Mouse (Mus musculus) urinary bladder, postnatal 36 days (tissue): ENCODE results near the gene Castor2.

ENCODE experiments used
- DNase-seq, 2 experiments: peaks; one replicate each; pipeline ENCODE4 v3.0.0; 2022; ENCODE audit warnings: low spot score in 2 of 2, mixed read lengths in 1 of 2

Gene Castor2

DNA sequence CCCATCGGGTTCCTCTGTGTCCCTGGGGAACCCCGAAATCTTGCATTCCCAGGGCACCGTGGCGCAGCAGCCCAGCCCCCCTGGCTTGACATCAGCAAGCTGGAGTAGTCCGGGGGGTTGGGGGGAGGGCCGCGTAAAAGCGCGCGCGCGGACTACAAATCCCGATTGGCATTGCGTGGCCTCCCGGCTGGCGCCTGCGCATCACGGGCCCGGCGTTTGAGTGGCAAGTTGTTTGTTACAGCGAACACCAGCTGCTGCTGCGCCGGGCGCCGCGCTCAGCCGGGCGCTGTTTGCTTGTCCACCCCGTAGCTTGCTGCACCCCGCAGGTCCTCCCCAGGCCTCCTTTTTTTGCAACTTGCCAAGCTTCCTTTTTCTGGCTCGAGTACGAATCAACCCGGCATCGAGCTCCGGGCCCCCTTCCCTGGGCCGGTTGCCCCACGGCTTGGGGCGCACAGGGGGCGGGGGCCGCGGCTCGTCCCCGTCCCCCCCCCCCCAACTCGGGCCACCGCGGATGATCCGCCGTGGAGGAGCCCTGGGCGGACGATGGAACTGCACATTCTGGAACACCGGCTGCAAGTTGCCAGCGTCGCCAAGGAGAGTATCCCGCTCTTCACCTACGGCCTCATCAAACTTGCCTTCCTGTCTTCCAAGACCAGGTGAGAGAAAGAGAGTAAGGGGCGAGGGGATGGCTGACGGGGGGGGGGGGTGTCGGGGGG, at the start of gene Castor2:
Gene Castor2, plus strand, starts transcription at position 216 of the 716 bp plus-strand sequence.
- peak; percentile 88 to 93 for DNase-seq

DNA sequence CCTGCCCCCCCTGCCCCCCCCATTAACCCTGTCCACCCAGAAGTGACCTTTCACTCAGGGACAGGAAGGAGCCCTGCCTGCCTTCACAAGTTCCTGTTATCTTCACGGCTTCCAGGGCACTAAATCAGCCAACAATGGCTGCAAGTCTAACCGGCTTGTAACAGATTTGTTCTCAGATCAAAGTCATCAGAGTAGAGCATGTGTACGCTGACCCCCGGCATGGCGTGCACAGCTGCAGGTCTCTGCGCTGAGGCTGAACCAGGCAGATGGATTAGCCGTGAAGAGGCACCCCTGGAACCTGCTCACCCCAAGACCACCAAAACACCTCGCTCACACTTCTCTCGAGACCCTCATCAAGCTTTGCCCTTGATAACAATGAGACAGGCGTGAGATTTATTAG, 48.8 kb upstream of the Castor2 start:
- peak; percentile 31 to 40 for DNase-seq

DNA sequence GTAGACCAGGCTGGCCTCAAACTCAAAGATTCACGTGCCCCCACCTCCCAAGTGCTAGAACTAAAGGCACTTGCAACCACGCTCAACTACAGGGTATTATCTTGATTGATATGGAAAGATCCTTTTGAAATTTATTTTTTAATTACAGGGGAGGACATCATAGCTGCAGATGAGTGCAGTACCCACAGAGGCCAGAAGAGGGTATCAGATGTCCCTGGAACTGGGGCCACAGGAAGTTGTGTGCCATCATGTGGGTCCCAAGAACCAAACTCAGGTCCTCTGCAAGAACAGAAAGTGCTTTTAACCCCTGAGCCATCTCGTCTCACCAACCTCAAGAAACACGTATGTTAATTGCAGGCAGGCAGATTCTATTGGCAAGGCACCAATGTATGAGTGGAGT, 46.9 kb upstream of the Castor2 start:
- no peak for DNase-seq

DNA sequence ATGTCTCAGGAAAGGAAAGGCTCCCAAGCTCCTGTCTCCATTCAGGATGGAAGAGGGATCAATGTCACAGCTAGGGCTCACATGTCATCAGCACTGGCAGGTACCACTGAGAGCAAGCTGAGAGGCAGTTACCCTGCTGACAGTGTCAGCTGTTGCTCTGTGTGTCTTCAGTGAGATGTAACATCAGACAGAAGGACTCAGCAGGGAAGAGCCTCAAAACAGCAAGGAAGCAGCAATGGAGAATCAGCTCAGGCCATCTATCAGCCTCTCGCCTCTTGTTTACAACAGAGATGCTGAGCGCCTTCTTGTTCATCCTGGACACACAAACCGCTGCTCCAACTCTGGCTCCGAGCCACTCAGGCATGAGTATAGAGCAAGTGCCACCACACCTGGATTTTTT, 45.0 kb upstream of the Castor2 start:
- no peak for DNase-seq

DNA sequence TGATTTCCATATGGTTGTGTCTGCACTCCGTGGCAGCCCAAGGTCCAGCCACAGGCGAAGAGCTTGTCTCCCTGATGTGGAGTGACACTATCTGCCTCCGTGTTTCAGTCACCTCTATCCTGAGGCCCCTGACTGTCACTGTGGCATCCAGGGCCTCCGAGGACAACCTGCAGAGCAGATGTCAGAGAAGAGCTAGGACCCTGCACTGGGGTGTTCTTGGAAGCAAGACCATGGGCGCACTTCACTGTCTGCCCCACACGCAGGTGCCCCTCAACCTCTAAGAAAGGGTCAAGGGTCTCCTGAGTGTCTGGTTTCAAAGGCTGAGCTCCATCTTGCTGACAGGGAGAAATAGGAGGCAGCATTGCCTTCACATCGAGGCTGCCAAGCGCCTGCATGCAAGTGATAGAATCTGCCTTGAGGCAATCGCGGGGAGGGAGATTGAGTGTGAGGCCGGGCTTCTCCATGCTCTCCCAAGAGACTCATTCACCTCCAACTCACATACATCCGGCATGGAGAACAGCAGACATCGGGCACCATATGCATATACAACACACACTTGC, 40.6 kb upstream of the Castor2 start:
- no peak for DNase-seq

DNA sequence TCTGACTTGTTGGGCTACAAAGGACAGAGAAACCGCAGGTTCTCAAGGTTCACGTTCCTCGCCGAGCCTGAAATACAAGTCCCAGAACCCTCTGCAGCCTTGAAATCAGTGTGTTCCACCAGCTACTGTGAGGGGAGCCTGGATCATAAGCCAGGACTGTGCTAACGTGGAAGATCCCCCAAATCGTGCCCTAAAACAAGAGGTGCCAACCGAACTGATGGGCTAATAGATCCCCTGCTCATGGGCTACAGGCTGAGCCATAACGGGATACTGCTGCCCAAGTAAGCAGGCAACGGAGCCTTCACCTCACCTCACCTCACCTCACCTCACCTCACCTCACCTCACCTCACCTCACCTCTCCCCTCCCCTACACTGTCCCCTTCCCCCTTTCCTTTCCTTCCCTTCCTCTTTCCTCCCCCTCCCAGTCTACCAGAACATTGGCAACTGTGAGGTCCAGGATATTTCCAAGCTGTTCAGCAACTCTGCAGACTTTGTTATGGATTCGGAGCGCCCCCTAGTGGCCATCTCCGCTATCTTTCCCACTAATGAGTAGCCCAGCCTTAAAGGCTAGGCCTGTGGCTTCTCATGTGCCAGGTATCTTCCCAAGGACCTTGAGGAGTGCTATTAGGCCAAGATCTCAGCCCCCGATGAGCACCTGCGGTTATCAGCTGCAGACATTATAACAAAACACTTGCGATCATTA, 36.0 kb upstream of the Castor2 start:
- DNase-seq = peak; percentile 79 to 86

DNA sequence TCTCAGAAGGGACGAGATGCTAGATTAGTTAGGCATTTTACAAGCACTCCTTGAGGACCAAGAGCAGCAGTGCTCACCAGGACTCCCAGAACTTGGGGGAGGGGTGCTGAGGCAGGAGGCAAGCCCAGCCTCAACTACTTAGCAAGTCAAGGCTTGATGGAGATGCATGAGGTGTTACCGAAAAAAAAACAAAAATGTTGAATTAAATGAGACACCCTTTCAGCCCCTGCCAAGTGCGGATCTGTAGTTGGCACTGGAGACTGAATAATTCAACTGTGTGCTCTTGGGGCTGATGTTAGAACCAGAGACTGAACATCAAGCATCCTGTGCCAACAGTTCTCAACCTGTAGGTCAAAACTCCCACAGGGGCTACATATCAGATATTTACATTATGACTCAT, 33.2 kb upstream of the Castor2 start:
- no peak for DNase-seq

DNA sequence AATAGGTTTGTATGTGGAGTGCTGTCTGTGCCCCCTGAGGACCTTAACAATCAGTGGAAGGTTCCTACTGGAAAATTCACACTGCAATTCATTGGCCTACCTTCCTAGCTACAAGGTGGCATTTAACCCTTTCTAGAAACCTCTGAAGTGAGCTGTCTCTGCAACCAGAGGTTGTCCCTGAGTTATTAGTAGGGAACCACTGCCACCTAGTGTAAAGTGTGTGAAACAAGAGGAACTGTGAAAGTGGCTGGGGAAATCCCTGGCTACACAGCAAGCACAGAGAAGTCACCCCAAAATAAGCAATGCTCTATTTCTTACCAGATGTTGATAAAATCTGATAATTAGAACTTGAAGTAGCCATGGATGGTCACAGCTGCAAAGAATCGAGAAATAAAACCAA, 31.6 kb upstream of the Castor2 start:
- no peak for DNase-seq

DNA sequence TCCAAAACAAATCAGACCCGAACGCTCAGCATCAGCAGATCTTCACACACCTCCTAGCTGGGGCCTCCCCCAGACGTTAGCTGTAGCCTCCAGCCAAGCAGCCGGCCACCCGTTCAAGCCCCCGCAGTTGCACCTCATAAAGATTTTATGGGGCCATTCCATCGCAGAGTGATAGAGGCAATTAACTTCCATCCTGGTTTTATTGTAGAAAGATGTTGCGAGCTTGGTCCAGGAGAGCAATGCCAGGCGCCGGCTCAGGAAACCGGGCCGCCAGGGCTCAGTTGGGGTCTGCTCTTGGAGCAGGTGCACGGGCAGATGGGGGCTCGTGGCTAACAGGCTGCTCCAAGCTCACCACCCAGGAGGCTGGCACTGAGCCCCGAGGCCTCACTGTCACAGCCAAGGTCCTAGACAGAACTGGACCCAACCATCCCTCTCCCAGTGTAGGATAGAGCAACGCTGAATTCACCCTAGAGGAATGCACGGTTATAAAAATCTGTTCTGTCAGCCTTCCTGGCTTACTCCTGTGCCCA, 25.9 kb upstream of the Castor2 start:
- no peak for DNase-seq

DNA sequence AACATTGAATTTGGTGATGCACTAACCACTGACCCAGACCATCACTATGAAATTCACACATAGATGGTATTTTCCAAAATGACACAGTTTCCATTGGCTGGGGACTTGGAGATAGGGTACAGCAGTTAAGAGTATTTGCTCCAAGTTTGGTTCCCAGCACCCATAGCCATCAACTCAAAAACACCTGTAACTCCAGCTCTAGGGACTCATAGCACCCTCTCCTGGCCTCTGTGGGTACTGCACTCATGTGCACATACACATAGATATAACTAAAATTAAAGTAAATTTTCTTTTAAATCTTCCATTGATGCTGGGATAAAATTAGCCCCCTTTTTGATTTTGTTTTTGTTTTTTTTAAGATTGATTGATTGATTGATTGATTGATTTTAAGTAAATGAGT, 25.1 kb upstream of the Castor2 start:
- DNase-seq = no peak

DNA sequence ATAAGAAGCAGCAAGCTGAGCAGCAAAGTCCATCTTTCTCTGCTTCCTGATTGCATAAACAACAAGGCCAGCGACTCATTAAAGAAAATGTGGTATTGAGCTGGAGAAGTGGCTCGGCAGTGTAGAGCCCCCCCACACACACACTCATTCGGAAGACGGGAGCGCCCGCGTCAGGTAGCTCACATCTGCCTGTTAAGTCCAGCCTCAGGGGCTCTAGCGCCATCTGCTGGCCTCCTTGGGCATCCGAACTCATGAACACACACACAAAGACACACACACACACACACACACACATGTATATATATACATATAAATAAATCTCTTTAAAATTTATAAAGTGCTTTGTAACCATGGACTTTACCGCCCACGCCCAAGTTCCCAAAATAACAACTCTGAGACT, 23.3 kb upstream of the Castor2 start:
- DNase-seq = no peak

DNA sequence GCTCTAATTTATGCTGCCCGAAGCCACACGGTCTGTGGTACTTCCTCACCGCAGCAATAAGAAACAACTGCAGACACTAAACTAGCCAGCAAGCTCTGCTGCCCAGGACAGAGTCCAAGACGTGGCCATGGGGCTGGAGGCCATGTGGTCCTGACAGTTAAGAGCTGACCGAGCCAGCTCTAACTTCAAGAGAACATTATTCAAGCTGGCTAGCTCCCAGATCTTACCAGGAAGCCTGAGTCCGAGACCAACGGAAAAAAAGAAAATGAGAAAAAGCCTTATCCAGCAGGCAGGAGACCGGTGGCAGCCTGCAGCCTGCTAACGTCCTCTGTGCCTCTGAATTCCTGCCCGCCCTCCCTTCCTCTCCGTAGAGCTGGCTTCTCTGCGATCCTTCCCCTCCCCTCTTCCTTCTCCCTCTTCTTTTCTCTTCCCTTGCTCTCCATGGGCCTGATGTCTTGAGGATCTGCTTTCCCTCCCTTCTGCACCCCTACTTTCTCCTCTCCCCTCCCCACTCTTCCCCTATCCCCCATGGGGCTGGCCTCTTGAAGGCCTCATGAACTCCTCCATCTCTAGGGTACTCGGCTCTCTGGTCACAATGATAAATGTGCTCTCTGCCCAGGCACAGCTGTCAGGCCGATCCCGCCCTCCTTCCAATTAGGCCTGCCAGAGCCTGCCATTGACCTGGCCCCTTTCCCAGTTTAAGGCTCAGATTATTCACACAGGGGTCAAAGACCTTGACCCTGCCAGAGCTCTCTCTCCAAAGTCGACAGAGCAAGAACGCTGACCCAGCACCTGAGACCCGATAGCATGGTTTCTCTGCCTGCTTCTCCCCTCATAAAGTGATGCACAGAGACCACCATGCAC, 18.6 kb upstream of the Castor2 start:
- no peak for DNase-seq

DNA sequence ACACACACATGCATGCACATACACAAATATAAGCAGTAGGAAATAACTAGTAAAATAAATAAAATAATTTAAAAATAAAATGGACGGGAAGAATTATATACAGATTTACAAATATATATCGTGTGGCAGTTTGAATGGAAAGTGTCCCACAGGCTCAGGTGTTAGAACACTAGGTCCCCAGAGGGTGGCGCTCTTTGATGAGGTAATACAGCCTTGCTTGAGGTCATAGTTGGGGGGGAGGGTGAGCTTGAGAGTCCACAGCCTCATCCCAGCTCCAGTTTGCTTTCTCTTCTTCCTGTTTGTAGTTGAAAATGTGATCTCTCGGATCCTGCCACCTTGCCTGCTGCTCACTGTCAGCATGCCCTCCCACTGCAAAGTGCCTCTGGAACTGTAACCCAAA, 14.3 kb upstream of the Castor2 start:
- DNase-seq = no peak

DNA sequence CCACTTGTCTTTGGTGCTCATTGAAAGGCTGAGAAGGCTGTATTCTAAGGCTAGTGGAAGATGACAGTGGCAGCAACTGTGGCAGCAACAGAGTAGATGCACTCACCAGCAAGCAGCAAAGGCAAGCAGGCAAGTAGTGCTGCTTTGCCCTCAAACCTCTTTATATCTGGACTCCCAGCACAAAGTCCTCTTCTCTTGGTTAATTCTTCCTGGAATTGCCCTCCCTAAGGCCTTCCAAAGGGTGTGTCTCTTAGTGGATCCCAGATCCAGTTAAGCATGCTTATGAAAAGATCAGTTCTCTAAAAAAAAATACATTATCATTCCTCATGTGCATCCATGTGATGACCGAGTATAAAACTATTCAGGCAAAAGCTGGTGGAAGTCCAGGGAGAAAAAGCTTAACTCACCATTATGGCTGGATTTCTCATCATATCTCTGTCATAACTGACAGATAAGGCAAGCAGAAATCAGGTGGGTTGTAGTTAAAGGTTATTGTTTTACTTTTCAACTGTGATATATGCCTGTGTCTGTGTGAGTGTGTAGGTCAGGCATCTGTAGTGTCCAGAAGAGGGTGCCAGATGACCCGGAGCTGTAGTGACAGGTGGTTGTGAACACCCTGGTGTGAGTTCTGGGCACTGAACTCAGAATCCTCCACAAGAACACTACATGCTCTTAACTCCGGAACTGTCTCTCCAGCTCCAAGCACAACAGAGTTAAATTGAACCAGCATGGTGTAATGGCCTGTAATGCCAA, 13.4 kb upstream of the Castor2 start:
- no peak for DNase-seq

DNA sequence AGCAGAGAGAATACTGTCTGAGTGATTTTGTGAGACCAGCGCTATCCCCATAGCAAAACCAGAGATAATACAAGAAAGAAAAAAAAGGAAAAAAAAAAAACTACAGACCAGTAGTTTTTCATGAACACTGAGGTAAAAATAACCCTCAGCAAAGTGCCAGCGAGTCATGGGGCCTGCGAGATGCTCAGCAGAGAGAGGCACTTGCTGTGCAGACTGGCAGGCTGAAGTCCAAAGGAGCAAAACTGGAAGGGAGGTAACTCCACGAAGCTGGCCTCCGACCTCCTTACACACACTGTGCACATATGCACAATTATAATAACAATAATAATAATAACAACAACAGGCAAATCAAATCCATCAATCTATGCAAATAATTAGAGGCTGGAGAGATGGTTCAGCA, 12.3 kb upstream of the Castor2 start:
- DNase-seq = no peak

DNA sequence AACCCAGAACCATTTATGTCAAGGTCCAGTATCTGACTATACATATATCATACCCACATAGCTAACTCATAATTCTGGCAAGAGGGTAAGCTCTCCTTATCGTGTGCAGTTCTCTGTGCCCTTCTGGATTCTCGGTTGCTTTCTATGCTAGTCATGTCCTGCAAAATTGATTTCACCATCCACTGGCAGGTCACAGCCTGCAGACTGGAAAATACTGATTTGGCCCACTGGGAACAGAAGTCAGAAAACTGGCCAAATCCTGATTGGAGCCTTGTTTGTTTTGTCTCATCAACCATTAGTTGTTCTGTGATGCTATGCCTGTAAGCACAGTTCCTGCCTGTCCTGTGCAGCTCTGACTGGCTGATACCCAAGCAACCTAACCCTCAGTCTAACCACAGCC, 3.7 kb upstream of the Castor2 start:
- peak in 1 of 2 experiments; percentile 52 for DNase-seq

DNA sequence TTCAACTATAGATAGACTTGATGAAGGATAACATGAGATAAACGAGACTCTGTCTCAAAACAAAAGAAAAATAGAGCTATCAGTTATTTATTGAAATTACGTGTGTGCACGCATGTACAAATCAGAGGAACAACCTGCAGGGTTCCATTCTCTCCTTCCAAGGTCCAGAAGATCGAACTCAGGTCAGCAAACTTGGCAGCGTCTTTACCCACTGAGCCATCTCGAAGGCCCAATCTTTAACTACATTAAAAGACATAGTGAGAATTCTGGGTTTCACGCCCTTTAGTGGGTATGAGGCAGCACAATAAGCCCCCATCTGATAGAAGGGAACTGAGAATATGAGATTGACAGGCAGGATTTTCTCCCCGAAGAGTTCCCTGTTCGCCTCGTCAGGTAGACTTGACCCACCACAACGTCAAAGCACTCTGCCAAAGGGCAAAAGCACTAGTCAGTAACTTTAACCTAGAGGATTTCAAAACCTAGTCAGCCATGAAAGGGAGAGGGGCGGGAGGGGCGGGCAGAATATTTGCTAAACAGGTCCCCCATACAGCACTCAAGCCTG, 1.1 kb upstream of the Castor2 start:
- no peak for DNase-seq

DNA sequence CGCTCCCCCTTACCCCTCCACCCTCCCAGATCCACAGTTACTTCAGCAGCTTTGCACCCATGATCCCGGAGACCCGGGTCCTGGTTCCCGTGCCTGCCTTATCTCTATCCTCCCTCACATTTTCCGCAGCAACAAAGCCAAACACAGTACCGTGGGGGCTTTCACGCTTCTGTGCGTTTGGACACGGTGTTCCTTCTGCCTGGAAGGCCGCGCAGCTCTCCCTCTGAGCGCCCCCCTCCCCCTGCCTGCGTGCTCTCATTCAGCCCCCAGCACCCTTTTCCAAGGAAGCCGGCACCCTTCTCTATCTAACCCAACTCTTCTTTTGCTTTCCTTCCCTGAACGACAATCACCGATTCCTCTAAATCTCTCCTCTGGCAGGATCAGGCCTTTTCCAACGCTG, 535 bp upstream of the Castor2 start:
- no peak for DNase-seq

DNA sequence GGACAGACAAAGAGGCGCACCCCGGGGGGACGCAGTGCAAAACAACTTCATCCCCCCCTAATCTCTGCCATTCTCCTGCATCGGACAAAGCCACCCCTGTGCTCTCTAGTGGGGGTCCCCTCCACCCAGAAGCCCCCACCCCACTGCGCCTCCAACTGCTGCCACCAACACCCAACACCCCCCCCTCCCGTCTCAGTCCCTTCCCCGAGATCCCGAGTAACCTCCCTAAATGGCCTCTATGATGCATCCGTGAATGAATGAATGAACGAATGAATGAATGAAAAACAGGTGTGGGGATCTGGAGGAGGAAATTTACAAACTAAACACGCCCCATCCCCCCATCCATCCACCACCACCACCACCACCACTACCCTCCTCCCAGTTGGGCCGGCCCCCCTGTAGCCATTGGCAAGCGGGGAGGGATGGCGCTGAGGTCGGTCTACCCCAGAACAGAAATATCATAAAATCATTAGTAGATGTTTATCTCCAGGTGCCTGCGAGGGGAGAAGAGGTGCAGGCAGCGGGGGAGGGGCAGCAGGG, 791 bp downstream of the Castor2 start:
- DNase-seq = no peak

DNA sequence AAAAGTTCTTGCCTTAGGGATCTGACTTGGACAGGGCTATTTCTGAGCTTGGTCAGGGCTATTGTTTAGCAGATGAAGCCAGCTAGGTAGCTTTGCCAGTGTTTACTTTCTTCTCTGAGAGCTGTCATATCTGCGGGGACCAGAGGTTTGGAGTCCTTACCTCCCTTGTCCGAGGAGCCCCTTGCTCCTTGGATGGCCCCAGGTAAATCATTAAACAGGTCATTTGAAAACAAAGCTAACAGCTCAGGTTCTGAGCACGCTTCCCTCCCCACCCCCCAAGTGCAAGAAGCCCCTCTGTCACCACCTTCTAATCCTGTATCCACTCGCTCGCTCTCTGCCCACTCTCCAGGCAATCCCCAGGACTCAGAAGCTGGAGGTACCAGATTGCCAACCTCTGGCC, 1.8 kb downstream of the Castor2 start:
- no peak for DNase-seq

DNA sequence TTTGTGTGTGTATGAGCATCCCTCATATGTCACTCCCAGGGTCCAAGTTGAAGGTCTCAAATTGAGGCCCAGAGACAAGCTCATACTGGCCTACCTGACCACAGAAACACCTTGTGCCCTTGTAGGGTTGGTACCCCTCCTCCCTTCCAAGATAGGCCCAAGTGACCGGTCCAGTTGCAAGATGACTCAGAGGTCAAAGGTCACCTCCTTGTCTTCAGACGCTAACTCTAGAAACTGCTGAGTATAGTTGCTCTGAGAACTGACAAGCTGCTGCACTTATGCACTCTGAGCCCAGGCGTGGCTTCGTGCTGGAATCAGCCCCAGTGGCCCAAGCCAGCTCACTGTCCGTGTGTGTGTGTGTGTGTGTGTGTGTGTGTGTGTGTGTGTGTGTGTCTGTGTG, 2.4 kb downstream of the Castor2 start:
- peak in 1 of 2 experiments; percentile 51 for DNase-seq
